Comparison of ENCODE assay signal across 17 mouse cellular contexts in the genomic region with DNA sequence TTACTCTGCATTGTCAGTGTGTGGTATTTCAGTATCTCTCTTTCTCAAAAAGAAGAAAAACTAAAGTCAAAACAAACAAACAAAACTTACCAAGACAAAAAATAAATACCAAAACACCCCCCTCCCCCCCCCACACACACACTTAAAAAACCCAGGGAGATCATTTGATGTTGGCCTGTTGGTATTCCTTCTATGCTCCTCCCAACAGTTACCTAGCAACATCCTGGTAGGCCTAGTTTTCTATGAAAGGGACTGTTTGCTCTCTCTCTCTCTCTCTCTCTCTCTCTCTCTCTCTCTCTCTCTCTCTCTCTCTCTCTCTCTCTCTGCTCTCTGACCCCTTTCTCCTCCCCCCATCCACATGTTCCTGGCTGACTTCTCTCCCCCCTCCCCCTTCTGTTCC.
"Had no signal": no experiment of that assay in that cellular context is flagged by ENCODE, and none has a peak within 500 bp of the region (broad histone marks: within the 10 kb centered on the region; RNA-seq: fewer than 3 reads in every experiment).

No protein-coding gene starts in this region.

- ATAC-seq: intestine, embryonic 15.5 days had no signal

- H3K27me3 ChIP-seq: intestine, embryonic 15.5 days; kidney, embryonic 15.5 days; limb, embryonic 13.5 days; liver, embryonic 13.5 days; midbrain, embryonic 12.5 days; neural tube, embryonic 12.5 days; neural tube, embryonic 15.5 days had no signal

- H3K9me3 ChIP-seq: intestine, embryonic 15.5 days; kidney, embryonic 15.5 days; limb, embryonic 10.5 days; limb, embryonic 13.5 days; liver, embryonic 13.5 days; midbrain, embryonic 12.5 days; neural tube, embryonic 12.5 days; neural tube, embryonic 15.5 days had no signal

- H3K27ac ChIP-seq: intestine, embryonic 15.5 days; kidney, embryonic 15.5 days; limb, embryonic 10.5 days; limb, embryonic 13.5 days; liver, embryonic 13.5 days; midbrain, embryonic 12.5 days; neural tube, embryonic 12.5 days; neural tube, embryonic 15.5 days had no signal

- H3K9ac ChIP-seq: intestine, embryonic 15.5 days; kidney, embryonic 15.5 days; limb, embryonic 13.5 days; liver, embryonic 13.5 days; lung, embryonic 14.5 days; midbrain, embryonic 12.5 days; neural tube, embryonic 12.5 days; neural tube, embryonic 15.5 days had no signal

- H3K4me2 ChIP-seq: intestine, embryonic 15.5 days; kidney, embryonic 15.5 days; limb, embryonic 13.5 days; liver, embryonic 13.5 days; lung, embryonic 14.5 days; midbrain, embryonic 12.5 days; neural tube, embryonic 12.5 days; neural tube, embryonic 15.5 days had no signal

- H3K4me3 ChIP-seq: intestine, embryonic 15.5 days; kidney, embryonic 15.5 days; limb, embryonic 10.5 days; limb, embryonic 13.5 days; liver, embryonic 13.5 days; midbrain, embryonic 12.5 days; neural tube, embryonic 12.5 days; neural tube, embryonic 15.5 days had no signal

- H3K36me3 ChIP-seq: intestine, embryonic 15.5 days; kidney, embryonic 15.5 days; limb, embryonic 10.5 days; limb, embryonic 13.5 days; liver, embryonic 13.5 days; midbrain, embryonic 12.5 days; neural tube, embryonic 12.5 days; neural tube, embryonic 15.5 days had no signal

- DNase-seq: kidney, adult 11 months; kidney, adult 8-10 months; kidney, postnatal 10 days; kidney, postnatal 36 days; liver, embryonic 13.5 days; lung, embryonic 14.5 days; lung, postnatal 10 days; lung, postnatal 4 days; thymus, adult 18-20 months; thymus, postnatal 36 days had no signal

- H3K4me1 ChIP-seq: intestine, embryonic 15.5 days; kidney, embryonic 15.5 days; limb, embryonic 10.5 days; limb, embryonic 13.5 days; liver, embryonic 13.5 days; midbrain, embryonic 12.5 days; neural tube, embryonic 12.5 days; neural tube, embryonic 15.5 days had no signal
